Mouse (Mus musculus): ENCODE results near the gene Aifm1. TPM values are rescaled to one million over a fixed set of nuclear protein-coding genes. Genes with fewer than 3 reads are reported as not detected.

Aifm1 gene
- polyA plus RNA-seq, 1 experiment from 2014 or later, result 82.9 TPM

GRCm38 (mm10) chrX:48481687-48482086, 31.7 kb downstream of the Aifm1 start:
- 91% methylated on average over 7 of the region's 7 CpGs for WGBS
- H3K36me3 ChIP-seq (replicated peaks), result peaks cover 82% of the 10 kb centered on the region
- H3K9me3 ChIP-seq, result no peaks in the 10 kb centered on the region
- DNase-seq (ENCODE audit: low spot score), result no peak
- no peak overlapping the region for H3K27ac ChIP-seq (replicated peaks)
- H3K27me3 ChIP-seq (replicated peaks; ENCODE audit: low read depth, poor library complexity, severe bottlenecking), result no peaks in the 10 kb centered on the region
- H3K4me3 ChIP-seq, result no peak overlapping the region
- no peaks in the 10 kb centered on the region for H3K4me1 ChIP-seq

- no peak for DNase-seq (ENCODE audit: low spot score)
- 86% methylated on average over 4 of the region's 4 CpGs for WGBS
- H3K27ac ChIP-seq (replicated peaks), result no peak overlapping the region
- H3K4me1 ChIP-seq, result no peaks in the 10 kb centered on the region
- no peaks in the 10 kb centered on the region for H3K27me3 ChIP-seq (replicated peaks; ENCODE audit: low read depth, poor library complexity, severe bottlenecking)
- H3K4me3 ChIP-seq, result no peak overlapping the region
- H3K9me3 ChIP-seq, result no peaks in the 10 kb centered on the region
- H3K36me3 ChIP-seq (replicated peaks), result peaks cover 88% of the 10 kb centered on the region
These were observed 32.3 kb downstream of the Aifm1 start for GRCm38 (mm10) chrX:48481095-48481494.

- WGBS, result 80% methylated on average over 3 of the region's 3 CpGs
- peaks cover 2% of the 10 kb centered on the region for H3K36me3 ChIP-seq (replicated peaks)
- no peaks in the 10 kb centered on the region for H3K4me1 ChIP-seq
- H3K9me3 ChIP-seq, result no peaks in the 10 kb centered on the region; the same call in 1 of the 2 replicates
- no peak for DNase-seq (ENCODE audit: low spot score)
- H3K4me3 ChIP-seq, result no peak overlapping the region
- H3K27me3 ChIP-seq (replicated peaks; ENCODE audit: low read depth, poor library complexity, severe bottlenecking), result peaks cover 7% of the 10 kb centered on the region; the same call in 1 of the 2 replicates
- H3K27ac ChIP-seq (replicated peaks), result no peak overlapping the region
These were observed 45.9 kb downstream of the Aifm1 start for GRCm38 (mm10) chrX:48467355-48467946.

GRCm38 (mm10) chrX:48466174-48466573, 47.2 kb downstream of the Aifm1 start:
- peaks cover 11% of the 10 kb centered on the region; the same call in 1 of the 2 replicates for H3K27me3 ChIP-seq (replicated peaks; ENCODE audit: low read depth, poor library complexity, severe bottlenecking)
- no peak for DNase-seq (ENCODE audit: low spot score)
- 88% methylated on average over 2 of the region's 2 CpGs for WGBS

GRCm38 (mm10) chrX:48464436-48464835, 48.9 kb downstream of the Aifm1 start:
- Histone ChIP-seq H3K9me3 (no peaks in the 10 kb centered on the region; the same call in 1 of the 2 replicates), H3K27me3 (replicated peaks; ENCODE audit: low read depth, poor library complexity, severe bottlenecking) (peaks cover 17% of the 10 kb centered on the region; the same call in 1 of the 2 replicates), H3K4me3 (no peak overlapping the region), H3K4me1 (no peaks in the 10 kb centered on the region), H3K36me3 (replicated peaks) (no peaks in the 10 kb centered on the region), H3K27ac (replicated peaks) (no peak overlapping the region)
- 92% methylated on average over 6 of the region's 6 CpGs for WGBS
- no peak for DNase-seq (ENCODE audit: low spot score)

More at GRCm38 (mm10) chrX:48466174-48466573, 47.2 kb downstream of the Aifm1 start:
- no peak overlapping the region for H3K4me3 ChIP-seq
- H3K36me3 ChIP-seq (replicated peaks), result no peaks in the 10 kb centered on the region
- H3K4me1 ChIP-seq, result no peaks in the 10 kb centered on the region
- no peaks in the 10 kb centered on the region; the same call in 1 of the 2 replicates for H3K9me3 ChIP-seq
- no peak overlapping the region for H3K27ac ChIP-seq (replicated peaks)

GRCm38 (mm10) chrX:48463636-48464035, 49.7 kb downstream of the Aifm1 start:
- Histone ChIP-seq H3K27me3 (replicated peaks; ENCODE audit: low read depth, poor library complexity, severe bottlenecking) (peaks cover 17% of the 10 kb centered on the region; the same call in 1 of the 2 replicates), H3K4me1 (no peaks in the 10 kb centered on the region), H3K9me3 (no peaks in the 10 kb centered on the region; the same call in 1 of the 2 replicates), H3K36me3 (replicated peaks) (no peaks in the 10 kb centered on the region), H3K4me3 (no peak overlapping the region), H3K27ac (replicated peaks) (no peak overlapping the region)
- no peak for DNase-seq (ENCODE audit: low spot score)
- WGBS, result 80% methylated on average over 4 of the region's 4 CpGs

- peak; percentile 83 for DNase-seq (ENCODE audit: low spot score)
- H3K9me3 ChIP-seq, result no peaks in the 10 kb centered on the region; the same call in 1 of the 2 replicates
- no peaks in the 10 kb centered on the region for H3K4me1 ChIP-seq
- H3K36me3 ChIP-seq (replicated peaks), result no peaks in the 10 kb centered on the region
- H3K27ac ChIP-seq (replicated peaks), result peak within 1 kb of the TSS; percentile 75
- H3K27me3 ChIP-seq (replicated peaks; ENCODE audit: low read depth, poor library complexity, severe bottlenecking), result peaks cover 17% of the 10 kb centered on the region; the same call in 1 of the 2 replicates
- H3K4me3 ChIP-seq, result peak within 1 kb of the TSS; percentile 55
- 18% methylated on average over 38 of the region's 38 CpGs for WGBS
These were observed 50.4 kb downstream of the Aifm1 start, which contains the start of gene Elf4 for GRCm38 (mm10) chrX:48462754-48463507. Elf4 (minus strand) TSS chrX:48463132.

GRCm38 (mm10) chrX:48462297-48462696, 51.1 kb downstream of the Aifm1 start:
- Histone ChIP-seq H3K27me3 (replicated peaks; ENCODE audit: low read depth, poor library complexity, severe bottlenecking) (peaks cover 17% of the 10 kb centered on the region; the same call in 1 of the 2 replicates), H3K36me3 (replicated peaks) (no peaks in the 10 kb centered on the region), H3K27ac (replicated peaks) (no peak overlapping the region), H3K4me1 (no peaks in the 10 kb centered on the region), H3K9me3 (no peaks in the 10 kb centered on the region; the same call in 1 of the 2 replicates), H3K4me3 (peak overlapping the region; percentile 55)
- peak; percentile 10 for DNase-seq (ENCODE audit: low spot score)
- 31% methylated on average over 4 of the region's 4 CpGs for WGBS

GRCm38 (mm10) chrX:48461006-48461405, 52.4 kb downstream of the Aifm1 start:
- H3K36me3 ChIP-seq (replicated peaks), result no peaks in the 10 kb centered on the region
- H3K4me1 ChIP-seq, result no peaks in the 10 kb centered on the region
- no peak overlapping the region for H3K27ac ChIP-seq (replicated peaks)
- H3K9me3 ChIP-seq, result no peaks in the 10 kb centered on the region; the same call in 1 of the 2 replicates
- peaks cover 29% of the 10 kb centered on the region; the same call in 1 of the 2 replicates for H3K27me3 ChIP-seq (replicated peaks; ENCODE audit: low read depth, poor library complexity, severe bottlenecking)
- 73% methylated on average over 4 of the region's 4 CpGs for WGBS
- H3K4me3 ChIP-seq, result no peak overlapping the region
- DNase-seq (ENCODE audit: low spot score), result no peak

- Histone ChIP-seq H3K4me3 (no peak overlapping the region), H3K4me1 (no peaks in the 10 kb centered on the region), H3K9me3 (no peaks in the 10 kb centered on the region; the same call in 1 of the 2 replicates), H3K27me3 (replicated peaks; ENCODE audit: low read depth, poor library complexity, severe bottlenecking) (peaks cover 34% of the 10 kb centered on the region), H3K36me3 (replicated peaks) (no peaks in the 10 kb centered on the region), H3K27ac (replicated peaks) (no peak overlapping the region)
- WGBS, result 84% methylated on average over 7 of the region's 7 CpGs
- no peak for DNase-seq (ENCODE audit: low spot score)
These were observed 52.9 kb downstream of the Aifm1 start for GRCm38 (mm10) chrX:48460496-48460895.

GRCm38 (mm10) chrX:48456956-48457355, 56.4 kb downstream of the Aifm1 start:
- H3K9me3 ChIP-seq, result peaks cover 2% of the 10 kb centered on the region; the same call in 1 of the 2 replicates
- H3K27me3 ChIP-seq (replicated peaks; ENCODE audit: low read depth, poor library complexity, severe bottlenecking), result peaks cover 61% of the 10 kb centered on the region
- no peak overlapping the region for H3K4me3 ChIP-seq
- H3K4me1 ChIP-seq, result peaks cover 15% of the 10 kb centered on the region
- H3K36me3 ChIP-seq (replicated peaks), result no peaks in the 10 kb centered on the region
- DNase-seq (ENCODE audit: low spot score), result no peak
- WGBS, result 58% methylated on average over 6 of the region's 6 CpGs
- no peak overlapping the region for H3K27ac ChIP-seq (replicated peaks)

GRCm38 (mm10) chrX:48455018-48455417, 58.3 kb downstream of the Aifm1 start:
- H3K9me3 ChIP-seq, result peaks cover 2% of the 10 kb centered on the region; the same call in 1 of the 2 replicates
- H3K4me1 ChIP-seq, result peaks cover 19% of the 10 kb centered on the region
- peak overlapping the region; percentile 55; the same call in 1 of the 2 replicates for H3K4me3 ChIP-seq
- H3K27ac ChIP-seq (replicated peaks), result no peak overlapping the region
- H3K27me3 ChIP-seq (replicated peaks; ENCODE audit: low read depth, poor library complexity, severe bottlenecking), result peaks cover 68% of the 10 kb centered on the region
- WGBS, result 39% methylated on average over 9 of the region's 9 CpGs
- H3K36me3 ChIP-seq (replicated peaks), result no peaks in the 10 kb centered on the region
- no peak for DNase-seq (ENCODE audit: low spot score)
